Mouse (Mus musculus) neutrophil, adult 5-6 weeks (primary cell): ENCODE data around the gene Selenbp1. TPM values are rescaled to one million over a fixed set of nuclear protein-coding genes. Genes with fewer than 3 reads are reported as not detected.
"Not testable (repeated sequence)": the region's sequence is repeated elsewhere in the genome, so short reads cannot be mapped to it uniquely, and the experiment has no call there.

ENCODE experiments used
- ATAC-seq: fragments of 151-379, 151-347 bp; 2 replicates; pipeline ENCODE4 v1.8.0; 2017; ENCODE audit warnings: mild to moderate bottlenecking, moderate TSS enrichment; ENCODE audit not compliant: insufficient number of reproducible peaks, poor library complexity, low FRiP score, severe bottlenecking; ENCODE audit errors: extremely low read depth
- total RNA-seq: library from RNA; stranded (forward); fragments of 200-1000 nt; gene quantifications from 2 replicates; pipeline ENCODE4 v1.2.3, GENCODE M21; 2017

Selenbp1 gene
- total RNA-seq, 1 experiment from 2014 or later = 1.7 TPM

- not testable (repeated sequence) for ATAC-seq
Measured at GRCm38 (mm10) chr3:94930386-94931266, 2.2 kb upstream of the Selenbp1 start.

GRCm38 (mm10) chr3:94931427-94932082 is 1.3 kb upstream of the Selenbp1 start:
- not testable (repeated sequence) for ATAC-seq

DNA sequence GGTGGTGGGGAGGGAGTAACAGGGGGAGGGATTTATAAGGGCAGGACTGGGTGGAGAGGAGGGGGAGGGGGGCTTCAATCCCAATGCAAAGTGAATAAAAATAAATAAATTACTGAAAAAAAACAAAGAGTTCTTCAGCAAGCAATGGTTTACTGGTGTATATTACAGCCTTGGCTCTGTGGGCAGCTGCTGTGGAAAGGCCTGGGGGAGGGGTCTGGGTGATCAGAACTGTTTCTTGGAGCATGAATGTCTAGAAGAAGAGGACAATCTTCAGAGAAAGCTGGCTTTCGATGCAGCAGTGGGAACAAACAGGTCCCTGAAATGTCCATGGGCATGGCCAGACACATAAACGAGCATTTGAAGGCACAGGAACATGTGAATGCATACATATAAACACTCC is 577 bp upstream of the Selenbp1 start:
- not testable (repeated sequence) for ATAC-seq

- not testable (repeated sequence) for ATAC-seq
Measured at GRCm38 (mm10) chr3:94933604-94934003, 748 bp downstream of the Selenbp1 start.

DNA sequence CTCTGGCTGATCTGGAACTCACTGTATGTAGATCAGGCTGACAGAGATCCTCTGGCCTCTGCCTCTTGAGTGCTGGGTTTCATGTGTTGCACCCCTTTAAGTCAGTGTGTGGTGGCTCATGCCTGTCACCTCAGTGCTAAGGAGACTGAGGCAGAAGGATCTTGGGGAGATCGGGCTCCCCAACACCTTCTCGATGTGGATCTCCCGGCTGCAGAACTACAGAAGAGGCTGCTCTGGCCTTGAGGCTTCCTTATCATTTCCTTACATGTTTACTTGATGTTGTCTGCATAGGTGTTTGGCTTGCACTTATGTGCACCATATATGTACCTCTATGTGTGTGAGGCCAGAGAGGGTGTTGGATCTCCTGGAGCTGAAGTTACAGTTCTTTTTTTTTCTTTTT is 1.7 kb downstream of the Selenbp1 start:
- not testable (repeated sequence) for ATAC-seq

DNA sequence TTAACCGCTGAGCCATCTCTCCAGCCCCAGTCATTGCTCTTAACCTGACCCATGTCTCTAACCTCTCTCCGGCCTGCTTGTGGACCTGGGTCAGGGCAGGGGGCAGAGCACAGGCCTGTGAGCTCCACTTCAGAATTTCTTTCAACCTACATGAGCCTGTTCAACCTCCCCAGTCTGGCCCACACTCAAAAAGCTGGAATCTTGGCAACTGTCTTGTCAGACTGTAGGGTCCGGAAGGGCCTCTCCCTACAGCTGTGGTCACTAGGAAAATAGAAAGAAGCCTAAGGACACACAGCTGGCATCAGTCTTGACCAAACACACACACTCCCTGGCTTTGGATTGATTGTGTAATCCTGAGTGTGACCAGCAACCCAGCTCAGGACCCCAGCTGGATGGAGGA is 2.5 kb downstream of the Selenbp1 start:
- not testable (repeated sequence) for ATAC-seq

- not testable (repeated sequence) for ATAC-seq
Measured at GRCm38 (mm10) chr3:94936147-94936546, 3.3 kb downstream of the Selenbp1 start.

- ATAC-seq = not testable (repeated sequence)
Measured at GRCm38 (mm10) chr3:94937194-94937593, 4.3 kb downstream of the Selenbp1 start.

DNA sequence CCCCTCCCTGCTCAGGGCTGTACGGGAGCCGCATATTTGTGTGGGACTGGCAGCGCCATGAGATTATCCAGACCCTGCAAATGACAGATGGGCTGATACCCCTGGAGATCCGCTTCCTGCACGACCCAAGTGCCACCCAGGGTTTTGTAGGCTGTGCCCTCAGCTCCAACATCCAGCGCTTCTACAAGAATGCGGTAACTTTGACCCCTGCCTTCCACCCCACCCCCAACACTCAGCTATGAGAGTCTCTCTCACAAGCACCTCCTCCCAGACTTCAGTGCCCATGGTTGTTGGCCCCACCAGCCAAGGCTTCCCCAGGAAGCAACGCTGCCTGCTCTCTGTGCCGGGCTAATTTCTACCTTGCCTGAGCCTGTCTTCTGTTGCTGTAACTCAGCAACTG is 7.2 kb downstream of the Selenbp1 start:
- ATAC-seq = not testable (repeated sequence)

DNA sequence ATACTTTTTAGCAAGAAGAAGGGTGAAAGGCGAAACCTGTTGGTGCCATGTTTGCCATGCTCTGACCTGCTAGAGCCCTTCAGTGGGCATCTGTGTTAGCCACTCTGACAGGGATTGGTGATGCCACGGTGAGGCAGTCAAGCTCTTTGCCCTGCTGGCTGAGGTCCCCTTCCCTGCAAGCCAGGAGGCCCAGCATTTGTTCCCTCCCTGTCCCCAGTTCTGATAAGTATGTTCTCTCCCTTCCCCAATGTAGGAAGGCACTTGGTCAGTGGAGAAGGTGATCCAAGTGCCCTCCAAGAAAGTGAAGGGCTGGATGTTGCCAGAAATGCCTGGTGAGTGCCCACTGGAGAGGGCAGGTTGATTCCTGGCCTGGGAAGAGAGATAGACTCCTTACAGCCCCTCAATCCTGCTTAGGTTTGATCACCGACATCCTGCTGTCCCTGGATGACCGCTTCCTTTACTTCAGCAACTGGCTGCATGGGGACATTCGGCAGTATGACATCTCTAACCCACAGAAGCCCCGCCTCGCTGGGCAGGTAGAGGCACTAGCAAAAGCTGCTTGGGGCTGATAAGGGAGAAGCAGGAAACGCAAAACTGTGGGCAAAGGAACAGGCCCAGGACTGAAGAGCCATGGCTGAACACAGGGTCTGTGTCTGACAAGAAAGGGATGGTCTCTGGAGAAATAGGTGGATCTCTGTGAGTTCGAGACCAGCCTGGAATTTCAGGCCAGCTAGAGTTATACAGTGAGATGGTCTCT is 9.5 kb downstream of the Selenbp1 start:
- not testable (repeated sequence) for ATAC-seq

- ATAC-seq = peak; percentile 59; the same call in 1 of the 2 replicates
Measured at GRCm38 (mm10) chr3:94943706-94944105, 10.8 kb downstream of the Selenbp1 start.

GRCm38 (mm10) chr3:94948066-94948614 is 15.3 kb downstream of the Selenbp1 start:
- no peak for ATAC-seq

GRCm38 (mm10) chr3:94949645-94950044 is 16.8 kb downstream of the Selenbp1 start:
- ATAC-seq = no peak

DNA sequence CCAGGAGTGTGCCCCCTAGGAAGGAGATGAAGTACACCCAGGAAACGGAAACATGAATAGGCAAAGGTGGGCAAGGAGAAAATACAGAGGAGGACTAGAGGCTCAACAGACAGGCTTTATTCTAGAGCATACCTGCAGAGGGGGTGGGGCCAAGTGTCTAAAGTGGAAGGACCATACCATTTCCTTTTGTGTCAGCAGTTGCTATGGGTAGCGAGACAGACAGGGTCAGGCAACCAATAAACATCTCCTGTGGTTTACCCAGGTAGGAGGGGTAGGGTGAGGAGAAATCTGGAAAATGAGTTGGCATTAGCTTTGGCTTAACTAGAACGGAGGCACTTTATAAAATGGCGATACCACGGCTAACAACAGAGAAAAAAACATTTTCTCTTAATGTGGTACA is 19.9 kb downstream of the Selenbp1 start:
- ATAC-seq = peak; percentile 61; the same call in 1 of the 2 replicates

DNA sequence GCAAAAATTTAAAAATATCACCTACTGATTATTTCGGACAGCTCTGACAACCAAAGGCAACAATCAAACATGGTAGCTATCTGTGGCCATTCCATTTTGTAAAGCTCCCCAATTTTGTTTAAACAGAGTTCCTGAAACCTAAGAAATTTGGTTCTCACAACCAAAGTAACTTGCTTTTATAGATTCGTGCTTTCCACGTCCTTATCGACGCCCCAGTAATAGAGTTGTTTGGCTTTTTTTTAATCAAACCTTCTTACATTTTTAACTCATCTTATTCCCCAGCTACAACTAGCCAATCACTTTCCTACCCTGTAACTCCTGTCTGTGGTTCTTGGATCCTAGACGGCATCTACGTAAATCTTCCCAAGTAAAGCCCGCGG is 20.5 kb downstream of the Selenbp1 start:
- no peak for ATAC-seq

- peak; percentile 94 for ATAC-seq
Measured at GRCm38 (mm10) chr3:94953764-94954616, 21.1 kb downstream of the Selenbp1 start, which contains the start of gene Rfx5. Rfx5 (plus strand) TSS chr3:94954075.

DNA sequence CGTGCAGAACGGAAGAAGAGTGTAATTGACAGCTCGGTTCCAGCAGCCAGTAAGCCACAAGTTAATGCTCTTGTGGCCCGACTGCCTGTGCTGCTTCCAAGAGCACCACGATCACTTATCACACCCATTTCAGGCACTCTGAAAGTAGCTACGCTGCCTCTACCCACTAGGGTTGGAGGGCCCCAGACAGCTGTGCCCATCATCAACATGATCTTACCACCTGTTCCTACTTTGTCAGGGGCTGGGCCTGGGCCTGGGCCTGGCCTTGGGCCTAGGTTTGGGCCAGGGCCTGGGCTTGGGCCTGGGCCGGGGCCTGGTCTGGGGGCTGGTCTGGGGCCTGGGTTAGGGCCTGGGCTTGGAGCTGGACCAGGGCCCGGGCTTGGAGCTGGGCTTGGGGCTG is 25.4 kb downstream of the Selenbp1 start:
- ATAC-seq = no peak

- ATAC-seq = no peak
Measured at GRCm38 (mm10) chr3:94959871-94960270, 27.0 kb downstream of the Selenbp1 start.
